Mouse (Mus musculus): ENCODE data around the gene Fam76a. TPM values are rescaled to one million over a fixed set of nuclear protein-coding genes. Genes with fewer than 3 reads are reported as not detected.
A peak's percentile ranks its signal among the peaks of the same experiment; 100 is the strongest.

Fam76a gene
- polyA plus RNA-seq, 1 experiment: 111 TPM

GRCm38 (mm10) chr4:132905843-132906360, 16.5 kb downstream of the Fam76a start:
- Histone ChIP-seq H3K27me3 (ENCODE audit: control insufficient read depth, insufficient read depth, low read length) (no peaks in the 10 kb centered on the region), H3K4me3 (ENCODE audit: control insufficient read depth, low read depth, low read length) (no peak overlapping the region), H3K27ac (ENCODE audit: control insufficient read depth, insufficient read depth, low read depth, low read length) (no peak overlapping the region), H3K36me3 (ENCODE audit: control insufficient read depth, insufficient read depth, low read length) (peaks cover 3% of the 10 kb centered on the region), H3K4me1 (ENCODE audit: control insufficient read depth, insufficient read depth, low read length) (no peaks in the 10 kb centered on the region)
- TF ChIP-seq POLR2A (IDR thresholded peaks at IDR 0.05; ENCODE audit: control insufficient read depth, low read depth, low read length) (no peak), CTCF (IDR thresholded peaks at IDR 0.05; ENCODE audit: control insufficient read depth, insufficient read depth, insufficient replicate concordance, low read depth, low read length) (no peak)

- H3K4me1 ChIP-seq (ENCODE audit: control insufficient read depth, insufficient read depth, low read length): no peaks in the 10 kb centered on the region
- peaks cover 2% of the 10 kb centered on the region; the same call in 1 of the 2 replicates for H3K36me3 ChIP-seq (ENCODE audit: control insufficient read depth, insufficient read depth, low read length)
- no peak overlapping the region; the same call in 1 of the 2 replicates for H3K27ac ChIP-seq (ENCODE audit: control insufficient read depth, insufficient read depth, low read depth, low read length)
- no peak overlapping the region for H3K4me3 ChIP-seq (ENCODE audit: control insufficient read depth, low read depth, low read length)
- no peaks in the 10 kb centered on the region for H3K27me3 ChIP-seq (ENCODE audit: control insufficient read depth, insufficient read depth, low read length)
- TF ChIP-seq CTCF (IDR thresholded peaks at IDR 0.05; ENCODE audit: control insufficient read depth, insufficient read depth, insufficient replicate concordance, low read depth, low read length) (no peak), POLR2A (IDR thresholded peaks at IDR 0.05; ENCODE audit: control insufficient read depth, low read depth, low read length) (no peak)
These were observed 17.5 kb downstream of the Fam76a start for GRCm38 (mm10) chr4:132904765-132905309.

- H3K27ac ChIP-seq (ENCODE audit: control insufficient read depth, insufficient read depth, low read depth, low read length): no peak overlapping the region
- no peaks in the 10 kb centered on the region for H3K27me3 ChIP-seq (ENCODE audit: control insufficient read depth, insufficient read depth, low read length)
- H3K4me3 ChIP-seq (ENCODE audit: control insufficient read depth, low read depth, low read length): no peak overlapping the region
- peaks cover 2% of the 10 kb centered on the region; the same call in 1 of the 2 replicates for H3K36me3 ChIP-seq (ENCODE audit: control insufficient read depth, insufficient read depth, low read length)
- H3K4me1 ChIP-seq (ENCODE audit: control insufficient read depth, insufficient read depth, low read length): no peaks in the 10 kb centered on the region
- no peak for TF ChIP-seq CTCF (IDR thresholded peaks at IDR 0.05; ENCODE audit: control insufficient read depth, insufficient read depth, insufficient replicate concordance, low read depth, low read length)
- TF ChIP-seq POLR2A (IDR thresholded peaks at IDR 0.05; ENCODE audit: control insufficient read depth, low read depth, low read length): no peak
These were observed 18.3 kb downstream of the Fam76a start for GRCm38 (mm10) chr4:132904071-132904470.

- Histone ChIP-seq H3K4me1 (ENCODE audit: control insufficient read depth, insufficient read depth, low read length) (no peaks in the 10 kb centered on the region), H3K27me3 (ENCODE audit: control insufficient read depth, insufficient read depth, low read length) (no peaks in the 10 kb centered on the region), H3K4me3 (ENCODE audit: control insufficient read depth, low read depth, low read length) (no peak overlapping the region), H3K36me3 (ENCODE audit: control insufficient read depth, insufficient read depth, low read length) (no peaks in the 10 kb centered on the region), H3K27ac (ENCODE audit: control insufficient read depth, insufficient read depth, low read depth, low read length) (no peak overlapping the region)
- no peak for TF ChIP-seq POLR2A (IDR thresholded peaks at IDR 0.05; ENCODE audit: control insufficient read depth, low read depth, low read length)
- TF ChIP-seq CTCF (IDR thresholded peaks at IDR 0.05; ENCODE audit: control insufficient read depth, insufficient read depth, insufficient replicate concordance, low read depth, low read length): no peak
These were observed 24.2 kb downstream of the Fam76a start for GRCm38 (mm10) chr4:132898197-132898596.

GRCm38 (mm10) chr4:132894402-132894801, 28.0 kb downstream of the Fam76a start:
- no peaks in the 10 kb centered on the region for H3K4me1 ChIP-seq (ENCODE audit: control insufficient read depth, insufficient read depth, low read length)
- TF ChIP-seq CTCF (IDR thresholded peaks at IDR 0.05; ENCODE audit: control insufficient read depth, insufficient read depth, insufficient replicate concordance, low read depth, low read length) (no peak), POLR2A (IDR thresholded peaks at IDR 0.05; ENCODE audit: control insufficient read depth, low read depth, low read length) (no peak)
- H3K27me3 ChIP-seq (ENCODE audit: control insufficient read depth, insufficient read depth, low read length): no peaks in the 10 kb centered on the region
- H3K36me3 ChIP-seq (ENCODE audit: control insufficient read depth, insufficient read depth, low read length): no peaks in the 10 kb centered on the region
- no peak overlapping the region for H3K4me3 ChIP-seq (ENCODE audit: control insufficient read depth, low read depth, low read length)
- H3K27ac ChIP-seq (ENCODE audit: control insufficient read depth, insufficient read depth, low read depth, low read length): no peak overlapping the region

- TF ChIP-seq POLR2A (IDR thresholded peaks at IDR 0.05; ENCODE audit: control insufficient read depth, low read depth, low read length) (no peak), CTCF (IDR thresholded peaks at IDR 0.05; ENCODE audit: control insufficient read depth, insufficient read depth, insufficient replicate concordance, low read depth, low read length) (no peak)
These were observed 37.4 kb downstream of the Fam76a start for GRCm38 (mm10) chr4:132884844-132885374.

GRCm38 (mm10) chr4:132884064-132884843, 38.1 kb downstream of the Fam76a start, which contains the start of gene Stx12:
Stx12 (minus strand) TSS chr4:132884509.
- Histone ChIP-seq H3K27ac (ENCODE audit: control insufficient read depth, insufficient read depth, low read depth, low read length) (peak within 1 kb of the TSS; percentile 76), H3K36me3 (ENCODE audit: control insufficient read depth, insufficient read depth, low read length) (no peaks in the 10 kb centered on the region), H3K27me3 (ENCODE audit: control insufficient read depth, insufficient read depth, low read length) (no peaks in the 10 kb centered on the region), H3K4me3 (ENCODE audit: control insufficient read depth, low read depth, low read length) (peak within 1 kb of the TSS; percentile 89), H3K4me1 (ENCODE audit: control insufficient read depth, insufficient read depth, low read length) (peaks cover 5% of the 10 kb centered on the region)
- TF ChIP-seq CTCF (IDR thresholded peaks at IDR 0.05; ENCODE audit: control insufficient read depth, insufficient read depth, insufficient replicate concordance, low read depth, low read length) (no peak), POLR2A (IDR thresholded peaks at IDR 0.05; ENCODE audit: control insufficient read depth, low read depth, low read length) (peak; percentile 87)

More at GRCm38 (mm10) chr4:132884844-132885374, 37.4 kb downstream of the Fam76a start:
- H3K4me3 ChIP-seq (ENCODE audit: control insufficient read depth, low read depth, low read length): peak overlapping the region; percentile 89
- peak overlapping the region; percentile 76 for H3K27ac ChIP-seq (ENCODE audit: control insufficient read depth, insufficient read depth, low read depth, low read length)
- no peaks in the 10 kb centered on the region for H3K27me3 ChIP-seq (ENCODE audit: control insufficient read depth, insufficient read depth, low read length)
- peaks cover 5% of the 10 kb centered on the region for H3K4me1 ChIP-seq (ENCODE audit: control insufficient read depth, insufficient read depth, low read length)
- H3K36me3 ChIP-seq (ENCODE audit: control insufficient read depth, insufficient read depth, low read length): no peaks in the 10 kb centered on the region

All from testis, adult 2 months (tissue).